Mouse (Mus musculus): ENCODE results near the gene Gm26566. TPM values are rescaled to one million over a fixed set of nuclear protein-coding genes. Genes with fewer than 3 reads are reported as not detected.

The Gm26566 gene
- polyA plus RNA-seq, 2 experiments, result 0.63 to 0.70 TPM

- Histone ChIP-seq H3K9me3 (ENCODE audit: control insufficient read depth, low read length) (no peaks in the 10 kb centered on the region), H3K36me3 (ENCODE audit: control insufficient read depth, insufficient read depth, low read length) (no peaks in the 10 kb centered on the region), H3K9ac (ENCODE audit: low read depth, low read length, severe bottlenecking) (no peak overlapping the region), H3K4me2 (replicated peaks; ENCODE audit: low read depth, low read length, severe bottlenecking) (no peak overlapping the region), H3K27ac (replicated peaks; ENCODE audit: low read depth, low read length) (no peak overlapping the region), H3K4me1 (ENCODE audit: control insufficient read depth, insufficient read depth, low read length) (no peaks in the 10 kb centered on the region), H3K4me3 (replicated peaks; ENCODE audit: low read length) (no peak overlapping the region), H3K27me3 (ENCODE audit: control insufficient read depth, insufficient read depth, low read length) (no peaks in the 10 kb centered on the region)
- no peak for ATAC-seq (ENCODE audit: low FRiP score, low read depth)
- 80% methylated on average over 4 of the region's 4 CpGs for WGBS
- TF ChIP-seq POLR2A (IDR thresholded peaks at IDR 0.05; ENCODE audit: borderline replicate concordance, extremely low read depth, insufficient read depth, insufficient read length), result no peak
- no peak for DNase-seq (ENCODE audit: low spot score)
Observed at GRCm38 (mm10) chr4:88697753-88698152, 23.9 kb upstream of the Gm26566 start.

GRCm38 (mm10) chr4:88698781-88699180, 22.8 kb upstream of the Gm26566 start:
- 44% methylated on average over 5 of the region's 5 CpGs for WGBS
- DNase-seq (ENCODE audit: low spot score), result no peak
- Histone ChIP-seq H3K4me1 (ENCODE audit: control insufficient read depth, insufficient read depth, low read length) (no peaks in the 10 kb centered on the region), H3K9ac (ENCODE audit: low read depth, low read length, severe bottlenecking) (no peak overlapping the region), H3K36me3 (ENCODE audit: control insufficient read depth, insufficient read depth, low read length) (no peaks in the 10 kb centered on the region), H3K4me3 (replicated peaks; ENCODE audit: low read length) (no peak overlapping the region), H3K27ac (replicated peaks; ENCODE audit: low read depth, low read length) (no peak overlapping the region), H3K4me2 (replicated peaks; ENCODE audit: low read depth, low read length, severe bottlenecking) (no peak overlapping the region), H3K9me3 (ENCODE audit: control insufficient read depth, low read length) (no peaks in the 10 kb centered on the region), H3K27me3 (ENCODE audit: control insufficient read depth, insufficient read depth, low read length) (no peaks in the 10 kb centered on the region)
- no peak for TF ChIP-seq POLR2A (IDR thresholded peaks at IDR 0.05; ENCODE audit: borderline replicate concordance, extremely low read depth, insufficient read depth, insufficient read length)
- ATAC-seq (ENCODE audit: low FRiP score, low read depth), result no peak

GRCm38 (mm10) chr4:88699301-88699700, 22.3 kb upstream of the Gm26566 start:
- ATAC-seq (ENCODE audit: low FRiP score, low read depth), result no peak
- Histone ChIP-seq H3K4me1 (ENCODE audit: control insufficient read depth, insufficient read depth, low read length) (no peaks in the 10 kb centered on the region), H3K4me3 (replicated peaks; ENCODE audit: low read length) (no peak overlapping the region), H3K36me3 (ENCODE audit: control insufficient read depth, insufficient read depth, low read length) (no peaks in the 10 kb centered on the region), H3K27ac (replicated peaks; ENCODE audit: low read depth, low read length) (no peak overlapping the region), H3K9me3 (ENCODE audit: control insufficient read depth, low read length) (no peaks in the 10 kb centered on the region), H3K4me2 (replicated peaks; ENCODE audit: low read depth, low read length, severe bottlenecking) (no peak overlapping the region), H3K9ac (ENCODE audit: low read depth, low read length, severe bottlenecking) (no peak overlapping the region), H3K27me3 (ENCODE audit: control insufficient read depth, insufficient read depth, low read length) (no peaks in the 10 kb centered on the region)
- no peak for TF ChIP-seq POLR2A (IDR thresholded peaks at IDR 0.05; ENCODE audit: borderline replicate concordance, extremely low read depth, insufficient read depth, insufficient read length)
- 55% methylated on average over 1 of the region's 1 CpGs for WGBS
- no peak for DNase-seq (ENCODE audit: low spot score)

GRCm38 (mm10) chr4:88705924-88706323, 15.7 kb upstream of the Gm26566 start:
- no peaks in the 10 kb centered on the region for H3K9me3 ChIP-seq (ENCODE audit: control insufficient read depth, low read length)
- no peaks in the 10 kb centered on the region for H3K4me1 ChIP-seq (ENCODE audit: control insufficient read depth, insufficient read depth, low read length)
- no peak overlapping the region for H3K4me3 ChIP-seq (replicated peaks; ENCODE audit: low read length)
- no peaks in the 10 kb centered on the region for H3K36me3 ChIP-seq (ENCODE audit: control insufficient read depth, insufficient read depth, low read length)
- 29% methylated on average over 3 of the region's 3 CpGs for WGBS
- no peak for DNase-seq (ENCODE audit: low spot score)
- H3K27me3 ChIP-seq (ENCODE audit: control insufficient read depth, insufficient read depth, low read length), result no peaks in the 10 kb centered on the region
- H3K27ac ChIP-seq (replicated peaks; ENCODE audit: low read depth, low read length), result no peak overlapping the region
- ATAC-seq (ENCODE audit: low FRiP score, low read depth), result no peak
- H3K9ac ChIP-seq (ENCODE audit: low read depth, low read length, severe bottlenecking), result no peak overlapping the region
- no peak overlapping the region for H3K4me2 ChIP-seq (replicated peaks; ENCODE audit: low read depth, low read length, severe bottlenecking)
- TF ChIP-seq POLR2A (IDR thresholded peaks at IDR 0.05; ENCODE audit: borderline replicate concordance, extremely low read depth, insufficient read depth, insufficient read length), result no peak

GRCm38 (mm10) chr4:88707128-88707826, 14.3 kb upstream of the Gm26566 start:
- Histone ChIP-seq H3K9ac (ENCODE audit: low read depth, low read length, severe bottlenecking) (no peak overlapping the region), H3K9me3 (ENCODE audit: control insufficient read depth, low read length) (no peaks in the 10 kb centered on the region), H3K4me1 (ENCODE audit: control insufficient read depth, insufficient read depth, low read length) (no peaks in the 10 kb centered on the region), H3K27ac (replicated peaks; ENCODE audit: low read depth, low read length) (no peak overlapping the region), H3K27me3 (ENCODE audit: control insufficient read depth, insufficient read depth, low read length) (no peaks in the 10 kb centered on the region), H3K4me3 (replicated peaks; ENCODE audit: low read length) (no peak overlapping the region), H3K4me2 (replicated peaks; ENCODE audit: low read depth, low read length, severe bottlenecking) (no peak overlapping the region), H3K36me3 (ENCODE audit: control insufficient read depth, insufficient read depth, low read length) (no peaks in the 10 kb centered on the region)
- DNase-seq (ENCODE audit: low spot score) (no peak), ATAC-seq (ENCODE audit: low FRiP score, low read depth) (no peak)
- TF ChIP-seq POLR2A (IDR thresholded peaks at IDR 0.05; ENCODE audit: borderline replicate concordance, extremely low read depth, insufficient read depth, insufficient read length), result no peak
- 94% methylated on average over 1 of the region's 1 CpGs for WGBS
